Mouse (Mus musculus) mesoderm, embryonic 11.5 days (tissue): Measurements from ENCODE around the gene Myo15.
"Not testable (repeated sequence)": the region's sequence is repeated elsewhere in the genome, so short reads cannot be mapped to it uniquely, and the experiment has no call there.

ENCODE experiments used
- DNase-seq: peaks from one replicate; pipeline ENCODE4 v3.0.0-alpha.2; 2012; ENCODE audit warnings: low read depth, low spot score

Gene Myo15

DNA sequence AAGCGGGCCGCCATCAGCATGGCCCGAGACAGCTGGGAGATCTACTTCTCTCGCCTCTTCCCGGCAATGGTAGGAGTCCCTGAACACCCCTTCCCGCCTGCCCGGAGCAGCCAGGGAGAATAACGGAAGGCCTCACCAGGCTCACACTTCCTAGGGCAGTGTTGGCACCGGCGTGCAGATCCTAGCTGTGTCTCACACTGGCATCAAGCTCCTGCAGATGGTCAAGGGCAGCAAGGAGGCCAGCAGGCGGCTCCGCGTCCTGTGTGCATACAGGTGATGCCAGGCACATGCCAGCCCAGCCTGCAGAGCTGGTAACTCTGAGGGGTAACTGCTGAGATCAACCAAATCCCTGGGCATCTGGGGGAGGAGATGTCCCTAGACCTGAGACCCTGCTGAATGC, 38.1 kb downstream of the Myo15 start:
- no peak for DNase-seq

DNA sequence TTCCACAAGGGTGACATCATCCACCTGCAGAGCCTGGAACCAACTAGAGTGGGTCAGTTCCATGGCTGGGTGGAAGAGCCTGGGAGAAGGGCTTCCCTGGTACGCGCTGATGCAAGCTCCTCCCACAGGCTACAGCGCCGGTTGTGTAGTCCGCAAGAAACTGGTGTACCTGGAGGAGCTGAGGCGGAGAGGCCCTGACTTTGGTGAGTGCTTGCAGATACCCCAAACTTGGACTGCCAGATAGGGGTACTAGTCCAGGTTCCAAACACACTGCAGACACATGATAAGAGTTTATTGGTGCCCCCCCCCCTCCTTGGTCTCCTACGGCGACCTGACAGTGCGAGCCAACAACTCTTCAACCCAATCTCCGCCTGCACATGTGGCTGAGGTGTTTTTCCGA, 39.8 kb downstream of the Myo15 start:
- no peak for DNase-seq

DNA sequence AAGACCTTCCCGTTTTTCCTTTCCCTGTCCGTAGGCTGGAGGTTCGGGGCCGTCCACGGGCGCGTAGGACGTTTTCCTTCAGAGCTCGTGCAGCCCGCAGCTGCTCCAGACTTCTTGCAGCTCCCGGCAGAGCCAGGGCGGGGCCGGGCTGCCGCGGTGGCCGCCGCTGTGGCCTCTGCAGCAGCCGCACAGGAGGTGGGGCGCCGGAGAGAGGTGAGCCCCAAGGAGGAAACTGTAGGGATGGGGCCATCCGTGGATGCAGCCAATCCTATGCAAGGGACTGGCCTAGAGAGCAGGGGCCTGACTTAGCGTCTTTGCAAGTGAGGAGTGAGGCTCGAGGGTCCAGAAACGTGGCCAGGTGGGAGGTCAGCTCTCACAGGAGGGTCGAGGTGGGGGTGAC, 40.4 kb downstream of the Myo15 start:
- peak; percentile 18 for DNase-seq

DNA sequence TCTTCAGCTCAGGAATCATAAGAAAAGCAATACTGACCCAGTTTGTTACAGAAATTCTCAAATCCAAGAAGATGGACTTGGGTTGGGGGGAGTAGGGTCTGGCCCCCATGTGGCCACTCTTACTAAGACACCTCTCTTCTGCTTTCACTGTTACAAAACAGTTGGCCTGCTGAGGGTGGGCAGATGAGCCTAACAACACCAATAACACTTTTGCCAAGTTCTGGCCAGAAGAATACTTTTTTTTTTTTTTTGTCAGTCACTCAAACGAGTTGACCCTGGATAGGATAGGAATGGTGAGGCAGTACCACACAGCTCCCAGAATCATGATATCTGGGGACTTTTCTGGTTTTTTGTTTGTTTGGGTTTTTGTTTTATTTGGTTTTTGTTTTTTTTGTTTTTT, 42.8 kb downstream of the Myo15 start:
- DNase-seq: no peak

DNA sequence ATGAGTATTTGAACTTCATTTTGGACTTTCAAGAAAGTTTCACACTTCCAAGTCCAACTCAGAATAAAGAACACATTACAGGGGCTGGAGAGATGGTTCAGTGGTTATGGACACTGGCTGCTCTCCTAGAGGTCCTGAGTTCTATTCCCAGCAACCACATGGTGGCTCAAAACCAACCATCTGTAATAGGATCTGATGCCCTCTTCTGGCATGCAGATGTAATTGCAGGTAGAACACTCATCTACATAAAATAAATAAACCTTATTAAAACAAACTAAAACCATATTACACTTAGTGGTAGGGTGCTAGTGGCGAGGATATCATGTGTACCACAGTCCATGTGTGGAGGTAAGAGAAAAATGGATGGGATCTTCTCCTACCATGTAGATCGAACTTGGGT, 43.4 kb downstream of the Myo15 start:
- DNase-seq: no peak

DNA sequence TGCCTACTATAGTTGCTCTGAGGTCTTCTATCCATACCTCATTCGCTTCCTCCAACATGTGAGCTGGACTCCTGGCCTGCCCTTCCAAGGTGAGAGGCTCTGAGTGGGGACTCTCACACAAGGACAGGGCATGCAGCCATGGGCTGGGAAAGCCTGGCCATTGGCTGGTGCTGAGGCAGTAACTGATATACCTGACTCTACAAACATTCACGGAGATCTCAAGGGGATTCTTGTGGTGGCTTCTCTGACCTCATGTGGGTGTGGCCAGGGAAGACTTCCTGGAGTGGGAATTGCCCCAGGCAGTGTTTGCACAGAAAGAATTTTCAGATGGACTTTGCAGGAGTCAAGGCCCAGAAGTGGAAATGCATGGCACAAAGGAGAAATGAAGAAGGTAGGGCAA, 45.8 kb downstream of the Myo15 start:
- no peak for DNase-seq

DNA sequence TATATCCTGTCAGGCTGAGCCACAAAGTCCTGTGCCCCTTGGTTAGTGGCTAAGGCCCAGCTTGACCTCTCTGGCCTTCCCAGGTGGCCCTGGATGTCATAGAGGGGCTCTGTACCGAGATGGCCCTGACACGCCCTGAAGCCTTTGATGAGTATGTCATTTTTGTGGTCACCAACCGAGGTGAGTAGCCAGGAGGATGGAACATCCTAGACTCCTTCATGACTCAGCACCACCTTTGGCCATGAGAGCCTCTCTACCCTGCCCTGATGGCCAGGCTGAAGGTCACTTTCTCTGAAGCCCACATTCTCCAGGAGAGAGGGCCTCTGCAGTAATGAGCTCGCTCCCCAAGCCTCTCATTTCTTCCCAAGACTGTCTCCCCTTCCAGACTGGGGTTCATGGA, 49.2 kb downstream of the Myo15 start:
- DNase-seq: no peak

DNA sequence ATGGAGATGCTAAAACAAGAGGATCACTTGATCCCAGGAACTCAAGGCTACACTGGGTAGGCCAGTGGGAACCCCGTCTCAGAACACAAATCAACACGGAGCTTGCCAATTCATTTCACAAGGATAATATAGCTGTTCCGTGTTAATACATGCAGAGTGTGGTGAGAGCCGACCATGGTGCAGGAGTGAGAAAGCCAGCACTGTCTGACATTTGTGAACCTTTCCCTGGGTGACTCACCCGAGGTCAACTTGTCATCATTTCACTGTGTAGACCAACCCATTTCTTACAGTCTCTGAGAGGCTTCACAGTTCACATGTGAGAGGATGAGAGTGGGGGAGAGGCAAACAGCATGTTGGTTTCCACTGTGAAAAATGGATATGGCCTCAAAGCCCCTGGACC, 52.9 kb downstream of the Myo15 start:
- no peak for DNase-seq

DNA sequence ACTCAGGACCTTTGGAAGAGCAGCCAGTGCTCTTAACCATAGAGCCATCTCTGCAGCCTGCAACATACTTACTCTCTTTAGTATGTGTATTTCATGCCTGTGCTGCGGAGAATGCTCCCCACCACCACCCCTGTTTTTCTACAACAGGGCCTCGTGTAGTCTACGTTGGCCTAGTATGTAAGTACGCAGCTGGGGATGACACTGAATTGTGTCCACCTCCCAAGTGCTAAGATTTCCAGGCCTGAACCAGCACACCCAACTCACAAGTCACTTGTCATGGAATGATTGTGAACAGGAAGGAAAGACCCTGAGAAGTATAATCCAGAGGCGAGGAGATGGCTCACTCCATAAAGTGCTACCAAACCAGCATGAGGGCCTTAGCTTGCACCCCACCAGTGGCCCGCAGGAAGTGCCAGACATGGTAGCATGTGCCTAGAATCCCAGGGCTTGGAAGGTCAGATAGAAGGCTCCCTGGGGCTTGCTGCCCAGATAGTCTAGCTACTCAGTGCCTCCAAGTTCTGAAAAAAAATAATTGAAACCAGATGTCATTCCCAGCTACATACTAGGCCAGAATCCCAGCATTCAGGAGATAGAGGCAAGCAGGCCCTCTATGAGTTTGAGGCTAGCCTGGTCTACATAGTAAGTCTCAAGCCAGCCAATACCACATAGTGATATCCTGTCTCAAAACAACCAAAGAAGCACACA, 53.7 kb downstream of the Myo15 start:
- no peak for DNase-seq

DNA sequence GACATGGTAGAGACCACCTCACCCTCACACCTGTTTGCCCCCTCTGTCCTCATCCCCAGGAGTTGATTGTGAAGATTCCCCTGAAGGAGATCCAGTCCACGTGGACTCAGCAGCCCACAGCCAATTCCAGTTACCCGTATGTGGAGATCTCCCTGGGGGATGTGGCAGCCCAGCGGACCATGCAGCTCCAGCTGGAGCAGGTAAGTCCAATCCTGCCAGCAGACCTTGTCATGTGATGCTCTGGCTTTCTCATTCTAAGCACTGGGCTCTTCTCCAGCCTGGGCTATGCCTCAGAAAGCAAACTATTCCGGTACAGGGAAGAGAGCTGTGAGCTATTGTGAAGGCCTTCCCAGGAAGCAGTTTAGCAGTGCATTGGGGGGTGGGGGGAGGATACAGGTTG, 57.3 kb downstream of the Myo15 start:
- no peak for DNase-seq

DNA sequence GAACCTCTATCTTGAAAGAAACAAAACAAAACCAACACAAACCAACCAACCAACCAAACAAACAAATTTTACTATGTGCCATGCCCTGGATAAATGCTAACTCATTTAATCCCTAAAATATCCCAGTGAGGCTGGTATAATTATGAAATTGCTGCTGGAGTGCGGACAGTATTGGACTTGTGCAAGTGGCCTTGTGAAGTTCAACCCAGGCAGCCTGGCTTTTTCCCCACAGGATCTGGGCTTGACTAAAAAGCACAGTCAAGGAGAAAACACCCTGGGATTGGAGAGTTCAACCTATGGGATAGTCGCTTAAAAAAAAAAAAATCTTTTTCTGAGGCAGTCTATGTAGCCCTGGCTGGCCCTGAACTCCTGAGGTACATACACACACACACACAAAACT, 66.5 kb downstream of the Myo15 start:
- no peak for DNase-seq

DNA sequence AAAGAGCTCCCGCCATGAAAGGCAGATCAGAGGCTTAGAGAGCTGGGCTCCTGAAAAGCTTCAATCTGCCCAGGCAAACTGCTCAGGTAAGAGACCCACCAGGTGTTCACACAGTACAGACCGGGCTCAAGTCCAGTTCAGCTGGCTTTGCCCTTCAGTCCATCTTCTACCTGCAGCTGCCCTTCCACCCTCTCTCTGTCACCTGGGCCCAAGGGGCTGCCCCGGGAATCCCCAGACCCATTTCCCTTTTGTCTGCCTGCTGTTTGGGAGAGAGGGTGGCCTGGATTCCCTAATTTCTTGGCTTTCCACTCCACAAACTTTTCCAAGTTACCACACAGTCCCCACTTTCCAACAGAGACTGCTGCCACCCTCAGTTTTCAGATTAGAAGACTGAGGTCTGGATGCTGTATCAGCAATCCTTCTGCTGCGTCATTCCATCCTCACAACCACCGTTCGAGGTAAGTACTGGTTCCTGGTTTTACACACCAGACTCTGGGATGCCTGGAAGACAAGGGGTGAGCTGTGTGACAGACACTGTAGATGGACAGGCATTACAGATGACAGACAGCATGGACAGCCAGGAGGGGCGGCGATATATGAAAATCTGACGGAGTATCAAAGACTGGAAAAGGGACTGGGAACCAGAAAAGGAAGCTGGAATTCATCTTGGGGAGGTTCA, 67.2 kb downstream of the Myo15 start, which contains the start of gene Alkbh5:
TSS of gene Alkbh5 (plus strand) at position 202 of the 679 bp plus-strand sequence.
- DNase-seq: peak; percentile 30

DNA sequence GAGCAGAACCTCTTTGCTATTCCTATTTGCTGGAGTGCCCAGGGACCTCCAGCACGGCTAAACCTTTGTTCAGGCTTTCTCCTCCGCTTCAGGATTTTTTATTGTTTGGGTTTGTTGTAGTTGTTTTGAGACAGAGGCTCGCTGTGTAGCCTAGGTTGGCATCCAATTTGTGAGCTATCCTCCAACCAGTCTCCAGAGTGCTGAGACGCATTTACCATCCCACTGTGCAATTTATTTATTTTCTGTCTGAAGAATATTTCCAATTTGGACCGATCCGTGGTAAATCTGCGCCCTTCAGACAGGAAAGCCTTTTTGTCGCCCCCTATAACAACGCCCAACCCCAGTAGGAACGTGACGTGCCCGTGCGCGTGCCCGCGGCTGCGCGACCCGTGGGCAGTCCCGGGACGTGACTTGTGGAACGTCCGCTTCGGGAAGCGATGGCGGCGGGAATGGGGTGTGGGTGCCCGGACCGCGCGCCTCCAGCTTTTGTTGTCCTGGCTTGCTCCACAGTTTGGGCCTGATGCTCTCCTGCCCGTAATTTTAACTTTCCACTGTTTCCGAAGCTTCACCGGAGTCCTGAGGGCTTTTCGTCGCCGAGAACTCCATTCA, 67.8 kb downstream of the Myo15 start:
- DNase-seq: peak; percentile 94

DNA sequence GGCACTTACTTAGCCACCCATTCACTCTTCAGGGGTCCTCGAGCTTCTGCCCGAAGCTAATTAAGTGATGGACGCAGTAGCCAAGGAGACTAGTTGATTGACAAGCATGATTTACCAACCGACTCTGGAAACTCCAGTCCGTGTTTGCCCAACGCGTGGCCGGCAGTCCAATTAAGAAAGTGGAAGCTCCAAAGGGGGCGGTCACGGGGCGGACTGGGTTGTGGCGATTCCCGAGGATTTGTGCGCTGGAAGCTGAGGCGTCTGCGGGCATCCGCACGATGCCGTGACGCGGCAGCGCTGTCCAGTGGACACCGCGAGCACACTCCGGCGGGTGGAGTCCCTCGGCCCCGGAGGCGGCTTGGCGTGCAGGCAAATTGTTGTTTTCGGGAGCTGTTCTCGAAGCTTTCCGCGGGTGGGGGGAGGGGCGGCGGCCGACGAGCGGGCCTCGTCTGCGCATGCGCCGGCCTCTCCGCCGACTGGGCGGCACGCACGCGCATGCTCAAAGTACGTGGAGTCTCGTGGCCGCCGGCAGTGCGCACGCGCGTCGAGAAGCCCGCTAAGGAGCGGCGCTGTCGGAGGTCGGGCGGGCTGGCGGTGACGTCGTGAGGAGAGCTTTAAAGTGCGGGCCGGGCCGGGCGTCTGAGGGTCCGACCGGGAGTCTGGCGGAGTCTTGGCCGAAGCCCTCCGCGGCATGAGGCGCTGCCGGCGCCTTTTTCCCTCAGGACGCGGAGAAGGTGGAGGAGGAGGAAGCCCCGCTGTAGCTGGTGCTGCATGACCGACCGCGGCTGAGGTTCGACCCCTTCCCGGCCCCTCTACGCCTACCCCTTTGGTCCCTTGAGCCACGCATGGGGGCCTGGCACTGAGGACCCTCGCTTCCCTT, 68.6 kb downstream of the Myo15 start:
- DNase-seq: peak; percentile 97

DNA sequence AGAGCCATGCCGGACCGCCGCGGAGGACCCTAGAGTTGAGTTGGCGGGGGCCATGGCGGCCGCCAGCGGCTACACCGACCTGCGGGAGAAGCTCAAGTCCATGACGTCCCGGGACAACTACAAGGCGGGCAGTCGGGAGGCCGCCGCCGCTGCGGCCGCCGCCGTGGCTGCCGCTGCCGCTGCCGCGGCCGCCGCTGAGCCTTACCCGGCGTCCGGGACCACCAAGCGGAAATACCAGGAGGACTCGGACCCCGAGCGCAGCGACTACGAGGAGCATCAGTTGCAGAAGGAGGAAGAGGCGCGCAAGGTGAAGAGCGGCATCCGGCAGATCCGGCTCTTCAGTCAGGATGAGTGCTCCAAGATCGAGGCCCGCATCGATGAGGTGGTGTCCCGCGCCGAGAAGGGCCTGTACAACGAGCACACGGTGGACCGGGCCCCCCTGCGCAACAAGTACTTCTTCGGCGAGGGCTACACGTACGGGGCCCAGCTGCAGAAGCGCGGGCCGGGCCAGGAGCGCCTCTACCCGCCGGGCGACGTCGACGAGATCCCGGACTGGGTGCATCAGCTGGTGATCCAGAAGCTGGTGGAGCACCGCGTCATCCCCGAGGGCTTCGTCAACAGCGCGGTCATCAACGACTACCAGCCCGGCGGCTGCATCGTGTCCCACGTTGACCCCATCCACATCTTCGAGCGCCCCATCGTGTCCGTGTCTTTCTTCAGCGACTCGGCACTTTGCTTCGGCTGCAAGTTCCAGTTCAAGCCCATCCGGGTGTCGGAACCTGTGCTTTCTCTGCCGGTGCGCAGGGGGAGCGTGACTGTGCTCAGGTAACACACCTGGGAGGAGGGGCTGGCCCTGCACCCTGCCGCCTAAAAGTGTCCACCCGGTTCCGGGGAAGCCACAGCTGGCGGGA, 69.5 kb downstream of the Myo15 start:
- peak; percentile 58 for DNase-seq

DNA sequence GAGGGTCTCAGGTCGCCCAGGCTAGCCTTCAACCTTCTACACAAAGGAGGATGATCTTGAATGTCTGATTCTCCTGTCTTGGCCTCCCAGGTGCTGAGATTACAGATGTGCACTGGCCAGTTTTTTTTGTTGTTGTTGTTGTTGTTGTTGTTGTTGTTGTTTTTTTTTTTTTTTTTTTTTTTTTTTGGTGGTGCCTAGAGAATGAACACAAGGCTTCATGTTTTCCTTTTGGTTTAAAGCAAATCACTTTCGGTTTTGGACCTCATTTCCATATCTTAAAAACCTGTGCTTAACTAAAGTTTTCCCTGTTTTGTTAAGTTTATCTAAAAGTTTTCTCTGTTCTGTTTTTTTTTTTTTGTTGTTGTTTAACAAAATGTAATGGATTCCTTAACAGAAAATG, 70.4 kb downstream of the Myo15 start:
- DNase-seq: no peak

DNA sequence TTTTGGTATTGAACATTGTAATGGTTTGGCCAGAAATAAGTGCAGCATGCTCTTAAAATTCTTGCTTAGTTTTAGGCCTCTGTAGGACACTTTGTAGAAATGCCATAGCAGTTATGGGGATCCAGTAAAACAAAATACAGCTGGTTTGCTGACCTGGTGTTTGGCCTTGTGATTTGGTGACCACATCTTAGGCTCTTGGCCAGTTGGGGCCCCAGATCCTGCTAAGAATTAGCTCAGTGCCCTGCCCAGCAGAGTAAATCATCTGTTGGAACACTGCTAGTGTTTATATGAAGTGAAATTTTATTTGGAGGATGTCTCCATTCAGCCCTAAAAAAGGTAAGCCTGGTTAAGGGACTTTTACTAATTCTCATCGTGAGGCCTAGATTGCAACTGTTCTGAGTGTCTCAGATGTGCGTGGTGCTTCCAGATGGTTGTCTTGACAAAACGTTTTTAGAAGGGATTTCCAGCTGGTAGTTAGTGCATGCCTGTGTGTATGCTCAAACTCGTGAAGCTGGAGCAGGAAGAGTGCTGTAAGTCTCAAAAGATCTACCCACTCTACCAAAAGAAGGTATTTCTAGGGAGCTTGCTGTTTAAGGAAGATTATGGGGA, 71.0 kb downstream of the Myo15 start:
- no peak for DNase-seq

DNA sequence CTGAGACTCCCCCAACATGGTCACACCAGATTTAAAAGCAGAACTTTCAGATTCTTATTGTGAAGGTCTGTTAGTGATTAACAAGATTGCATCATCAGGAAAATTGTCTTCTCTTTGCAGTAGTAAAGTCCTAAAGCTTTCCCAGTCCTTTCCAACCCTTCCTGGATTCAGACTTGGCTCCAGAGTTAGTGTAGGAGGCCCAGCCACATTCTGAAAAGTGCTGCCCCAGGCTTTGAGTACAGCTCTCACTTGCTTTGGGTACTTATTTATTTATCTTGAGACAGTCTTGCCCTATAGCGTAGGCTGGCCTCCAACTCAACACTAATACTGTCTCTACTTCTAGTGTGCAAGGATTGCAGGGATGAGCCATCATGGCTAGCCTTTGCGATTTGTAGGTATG, 71.6 kb downstream of the Myo15 start:
- no peak for DNase-seq

DNA sequence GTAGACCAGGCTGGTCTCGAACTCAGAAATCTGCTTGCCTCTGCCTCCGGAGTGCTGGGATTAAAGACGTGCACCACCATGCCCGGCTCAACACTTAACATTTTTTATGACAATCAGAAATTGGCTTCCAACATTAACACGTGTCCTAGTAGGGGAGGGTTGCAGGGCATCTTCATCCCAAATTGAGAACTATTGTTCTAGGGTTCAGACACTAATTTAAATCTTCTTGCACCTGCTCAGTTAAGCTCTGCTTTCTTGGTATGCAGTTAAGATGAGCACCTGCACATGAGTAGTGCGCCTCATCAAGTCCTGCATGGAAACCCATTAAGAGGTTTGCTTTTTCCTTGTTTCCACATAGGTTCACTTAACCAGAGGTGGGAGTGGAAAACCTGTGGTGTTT, 72.7 kb downstream of the Myo15 start:
- no peak for DNase-seq

DNA sequence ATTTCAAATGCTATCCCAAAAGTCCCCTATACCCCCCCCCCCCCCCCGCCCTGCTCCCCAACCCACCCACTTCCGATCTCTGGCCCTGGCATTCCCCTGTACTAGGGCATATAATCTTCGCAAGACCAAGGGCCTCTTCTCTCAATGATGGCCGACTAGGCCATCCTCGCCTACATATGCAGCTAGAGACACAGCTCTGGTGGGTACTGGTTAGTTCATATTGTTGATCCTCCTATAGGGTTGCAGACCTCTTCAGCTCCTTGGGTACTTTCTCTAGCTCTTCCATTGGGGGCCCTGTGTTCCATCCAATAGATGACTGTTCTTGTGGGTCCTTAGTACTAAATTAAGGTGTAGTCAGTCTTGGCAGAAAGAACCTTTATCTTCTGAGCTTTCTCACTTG, 74.1 kb downstream of the Myo15 start:
- DNase-seq: not testable (repeated sequence)

DNA sequence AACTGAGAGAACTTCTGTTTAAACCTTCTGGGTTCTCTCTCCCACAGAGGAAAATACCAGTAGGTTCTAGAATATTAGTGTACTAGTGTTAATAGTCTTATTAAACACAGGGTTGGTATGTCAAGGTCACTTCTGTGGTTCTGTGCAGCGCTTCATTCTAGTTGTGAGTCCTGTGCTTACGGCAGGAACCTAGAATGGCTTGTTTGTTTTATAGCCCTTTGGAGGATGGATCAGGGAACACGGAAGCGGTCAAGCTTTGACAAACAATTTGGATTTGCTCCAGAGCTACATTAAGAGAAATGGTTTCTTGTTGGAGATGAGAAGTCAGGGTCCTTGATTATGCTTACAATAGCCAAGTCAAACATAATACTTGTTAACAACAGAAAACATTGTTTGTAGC, 76.3 kb downstream of the Myo15 start:
- DNase-seq: no peak
